Mouse (Mus musculus) midbrain, embryonic 16.5 days (tissue): ENCODE measurements around the gene Themis3. TPM values are rescaled to one million over a fixed set of nuclear protein-coding genes. Genes with fewer than 3 reads are reported as not detected.

ENCODE experiments used
- ATAC-seq: fragments of 200-750 bp; cut with Nextera tagmentation; 2 replicates; pipeline ENCODE4 v1.8.0; 2017; ENCODE audit warnings: moderate TSS enrichment
- H3K27ac ChIP-seq: fragments of 300-500 bp; sonication (generic); 2 replicates; pipeline ENCODE4 v1.5.1; 2014; ENCODE audit warnings: mild to moderate bottlenecking, low read length, mixed read lengths
- H3K27me3 ChIP-seq: fragments of 300-500 bp; sonication (generic); 2 replicates; pipeline ENCODE4 v1.6.1; 2014; ENCODE audit warnings: low read depth, low read length, mixed read lengths; ENCODE audit not compliant: control insufficient read depth, insufficient read depth
- H3K36me3 ChIP-seq: fragments of 300-500 bp; sonication (generic); 2 replicates; pipeline ENCODE4 v1.6.1; 2014; ENCODE audit warnings: mild to moderate bottlenecking, low read length, moderate library complexity, mixed read lengths; ENCODE audit not compliant: control insufficient read depth, insufficient read depth
- H3K4me1 ChIP-seq: fragments of 300-500 bp; sonication (generic); 2 replicates; pipeline ENCODE4 v1.6.1; 2014; ENCODE audit warnings: mild to moderate bottlenecking, low read length, mixed read lengths; ENCODE audit not compliant: control insufficient read depth, insufficient read depth
- H3K4me2 ChIP-seq: fragments of 300-500 bp; sonication (generic); 2 replicates; pipeline ENCODE4 v1.6.1; 2014; ENCODE audit warnings: mild to moderate bottlenecking, low read length, mixed read lengths
- H3K4me3 ChIP-seq: fragments of 300-500 bp; sonication (generic); 2 replicates; pipeline ENCODE4 v1.5.1; 2014; ENCODE audit warnings: low read depth, mild to moderate bottlenecking, low read length, moderate library complexity, mixed read lengths
- H3K9ac ChIP-seq: fragments of 300-500 bp; sonication (generic); 2 replicates; pipeline ENCODE4 v1.6.1; 2014; ENCODE audit warnings: low read depth, low read length, mixed read lengths
- H3K9me3 ChIP-seq: fragments of 300-500 bp; sonication (generic); replicated peaks from 2 replicates; pipeline ENCODE4 v1.6.1; 2014; ENCODE audit warnings: mild to moderate bottlenecking, low read length, mixed read lengths; ENCODE audit not compliant: control insufficient read depth, poor library complexity, severe bottlenecking
- WGBS: fragments of 180-500 bp; shearing (Covaris S2); extraction: QIAGEN DNeasy Blood & Tissue Kit; methylation state at CpG from one replicate; pipeline ENCODE4 v1.1.7; 2014; 5-methylcytosine and 5-hydroxymethylcytosine counted together
- polyA plus RNA-seq: library from polyadenylated mRNA; unstranded; fragments of >200 nt; fragmentation: Nextera tagmentation; extraction: Ambion mirVana; gene quantifications from 2 replicates; pipeline ENCODE4 v1.2.1, GENCODE M21; 2015

The Themis3 gene
- polyA plus RNA-seq, 1 experiment from 2014 or later: not detected

- no peak overlapping the region for H3K4me3 ChIP-seq
- WGBS: 90% methylated on average over 8 of the region's 8 CpGs
- no peak overlapping the region for H3K9ac ChIP-seq
- no peak overlapping the region for H3K4me2 ChIP-seq
- H3K27ac ChIP-seq: no peak overlapping the region
- no peaks in the 10 kb centered on the region for H3K27me3 ChIP-seq
- peaks cover 17% of the 10 kb centered on the region for H3K36me3 ChIP-seq
- H3K4me1 ChIP-seq: no peaks in the 10 kb centered on the region
- ATAC-seq: no peak
- H3K9me3 ChIP-seq: no peaks in the 10 kb centered on the region
These were observed 89.5 kb downstream of the Themis3 start for GRCm38 (mm10) chr17:66504964-66505363.

Other genes starting within 250 kb of the Themis3 start
- gene Mtcl1, start 144.9 kb downstream of the Themis3 start, polyA plus RNA-seq: 29.4 and 34.7 TPM in 2 replicates
- gene Rab12, start 74.9 kb downstream of the Themis3 start, polyA plus RNA-seq: 76.7 and 80.1 TPM in 2 replicates